Mouse (Mus musculus): Measurements from ENCODE around the gene Etv6. TPM values are rescaled to one million over a fixed set of nuclear protein-coding genes. Genes with fewer than 3 reads are reported as not detected.

Gene Etv6
- polyA plus RNA-seq, 1 experiment from 2014 or later, result 11.7 TPM

DNA sequence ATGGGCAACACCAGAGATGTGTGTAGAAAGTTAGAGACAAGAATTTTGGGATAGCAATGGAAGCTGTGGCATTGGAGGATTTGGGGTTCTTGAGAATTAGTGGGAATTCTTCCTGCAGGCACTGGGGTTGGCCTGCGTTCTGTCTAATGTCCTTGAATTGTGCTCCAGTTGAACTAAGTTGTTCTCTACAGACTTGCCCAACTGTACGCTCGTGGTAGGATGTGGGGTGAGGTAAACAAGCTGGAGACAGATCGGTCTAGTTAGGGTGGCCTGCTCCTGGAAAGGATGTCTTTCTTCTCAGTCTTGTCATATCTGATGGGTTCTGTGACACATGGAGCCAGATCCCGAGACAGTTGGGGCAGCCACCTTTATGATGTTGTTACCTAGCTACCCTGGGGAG lies 45.4 kb downstream of the Etv6 start:
- Histone ChIP-seq H3K27me3 (no peaks in the 10 kb centered on the region), H3K4me3 (no peak overlapping the region), H3K9me3 (no peaks in the 10 kb centered on the region), H3K4me2 (no peak overlapping the region), H3K4me1 (no peaks in the 10 kb centered on the region), H3K9ac (no peak overlapping the region), H3K27ac (no peak overlapping the region), H3K36me3 (no peaks in the 10 kb centered on the region)
- WGBS, result 94% methylated on average over 5 of the region's 5 CpGs
- ATAC-seq (ENCODE audit: insufficient number of reproducible peaks, low FRiP score, low TSS enrichment, low read depth), result no peak

GRCm38 (mm10) chr6:134082229-134082920 lies 46.9 kb downstream of the Etv6 start:
- H3K4me3 ChIP-seq, result no peak overlapping the region
- 0 out of 2 replicates have a peak, but pooled peaks cover 3% of the 10 kb centered on the region for H3K4me1 ChIP-seq
- H3K9me3 ChIP-seq, result no peaks in the 10 kb centered on the region
- no peak overlapping the region for H3K27ac ChIP-seq
- H3K27me3 ChIP-seq, result no peaks in the 10 kb centered on the region
- no peak overlapping the region for H3K4me2 ChIP-seq
- ATAC-seq (ENCODE audit: insufficient number of reproducible peaks, low FRiP score, low TSS enrichment, low read depth), result no peak
- WGBS, result 92% methylated on average over 15 of the region's 15 CpGs
- no peak overlapping the region for H3K9ac ChIP-seq
- H3K36me3 ChIP-seq, result no peaks in the 10 kb centered on the region

DNA sequence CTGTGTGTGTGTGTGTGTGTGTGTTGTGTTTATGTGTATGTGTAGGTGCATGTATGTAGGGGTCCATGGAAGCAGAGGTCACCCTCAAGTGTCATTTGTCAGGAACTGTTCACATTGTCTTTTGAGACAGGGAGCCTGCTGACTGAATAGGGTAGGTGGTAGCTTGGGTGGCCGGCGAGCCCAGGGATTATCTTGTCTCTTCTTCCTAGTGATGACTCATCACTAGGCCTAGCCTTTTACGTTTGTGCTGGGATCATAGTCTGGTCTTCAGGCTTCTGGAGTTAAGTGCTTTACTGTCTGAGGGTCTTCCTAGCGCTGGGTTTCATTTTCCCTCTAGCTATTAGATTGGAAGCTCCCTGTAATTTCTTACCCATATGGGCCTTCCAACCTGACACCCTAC lies 47.9 kb downstream of the Etv6 start:
- no peak for ATAC-seq (ENCODE audit: insufficient number of reproducible peaks, low FRiP score, low TSS enrichment, low read depth)
- no peaks in the 10 kb centered on the region for H3K9me3 ChIP-seq
- H3K4me2 ChIP-seq, result no peak overlapping the region
- no peak overlapping the region for H3K9ac ChIP-seq
- H3K27ac ChIP-seq, result no peak overlapping the region
- H3K4me1 ChIP-seq, result 0 out of 2 replicates have a peak, but pooled peaks cover 3% of the 10 kb centered on the region
- no peaks in the 10 kb centered on the region for H3K36me3 ChIP-seq
- H3K27me3 ChIP-seq, result no peaks in the 10 kb centered on the region
- H3K4me3 ChIP-seq, result no peak overlapping the region
- WGBS, result 79% methylated on average over 4 of the region's 4 CpGs

GRCm38 (mm10) chr6:134086351-134086750 lies 50.9 kb downstream of the Etv6 start:
- Histone ChIP-seq H3K27ac (no peak overlapping the region), H3K9ac (no peak overlapping the region), H3K4me3 (no peak overlapping the region), H3K27me3 (no peaks in the 10 kb centered on the region), H3K4me1 (peaks cover 12% of the 10 kb centered on the region), H3K36me3 (no peaks in the 10 kb centered on the region), H3K9me3 (no peaks in the 10 kb centered on the region), H3K4me2 (no peak overlapping the region)
- 55% methylated on average over 7 of the region's 7 CpGs for WGBS
- ATAC-seq (ENCODE audit: insufficient number of reproducible peaks, low FRiP score, low TSS enrichment, low read depth), result no peak

- 81% methylated on average over 4 of the region's 4 CpGs for WGBS
- H3K4me3 ChIP-seq, result no peak overlapping the region
These were observed 52.2 kb downstream of the Etv6 start for GRCm38 (mm10) chr6:134087709-134088108.

GRCm38 (mm10) chr6:134089671-134090377 lies 54.3 kb downstream of the Etv6 start:
- ATAC-seq (ENCODE audit: insufficient number of reproducible peaks, low FRiP score, low TSS enrichment, low read depth), result no peak
- Histone ChIP-seq H3K36me3 (0 out of 2 replicates have a peak, but pooled peaks cover 4% of the 10 kb centered on the region), H3K4me3 (no peak overlapping the region), H3K4me1 (peaks cover 14% of the 10 kb centered on the region), H3K9me3 (no peaks in the 10 kb centered on the region), H3K4me2 (no peak overlapping the region), H3K27me3 (no peaks in the 10 kb centered on the region), H3K27ac (no peak overlapping the region), H3K9ac (no peak overlapping the region)
- WGBS, result 66% methylated on average over 7 of the region's 7 CpGs

More at GRCm38 (mm10) chr6:134087709-134088108, 52.2 kb downstream of the Etv6 start:
- H3K4me2 ChIP-seq, result no peak overlapping the region
- H3K36me3 ChIP-seq, result no peaks in the 10 kb centered on the region
- no peak overlapping the region for H3K27ac ChIP-seq
- no peak for ATAC-seq (ENCODE audit: insufficient number of reproducible peaks, low FRiP score, low TSS enrichment, low read depth)
- H3K27me3 ChIP-seq, result no peaks in the 10 kb centered on the region
- H3K9me3 ChIP-seq, result no peaks in the 10 kb centered on the region
- peaks cover 14% of the 10 kb centered on the region for H3K4me1 ChIP-seq
- no peak overlapping the region for H3K9ac ChIP-seq

DNA sequence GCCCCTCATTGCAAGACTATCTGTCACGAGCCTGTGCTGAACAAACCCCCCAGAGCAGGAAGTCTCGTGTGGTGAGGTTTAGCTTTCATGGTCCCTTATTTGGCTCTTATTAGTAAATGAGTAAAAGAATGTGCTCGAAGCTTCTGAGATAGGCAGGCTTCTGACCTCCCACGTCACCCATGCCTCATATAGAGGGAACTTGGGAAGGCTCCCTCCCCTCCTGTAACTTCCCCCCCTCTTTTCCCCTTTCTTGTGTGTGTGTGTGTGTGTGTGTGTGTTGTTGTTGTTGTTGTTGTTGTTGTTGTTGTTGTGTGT lies 54.8 kb downstream of the Etv6 start:
- no peak for ATAC-seq (ENCODE audit: insufficient number of reproducible peaks, low FRiP score, low TSS enrichment, low read depth)
- WGBS, result 71% methylated on average over 4 of the region's 4 CpGs
- H3K4me2 ChIP-seq, result no peak overlapping the region
- H3K4me1 ChIP-seq, result peaks cover 15% of the 10 kb centered on the region
- H3K9ac ChIP-seq, result no peak overlapping the region
- H3K9me3 ChIP-seq, result no peaks in the 10 kb centered on the region
- no peak overlapping the region for H3K4me3 ChIP-seq
- H3K27me3 ChIP-seq, result no peaks in the 10 kb centered on the region
- H3K36me3 ChIP-seq, result 0 out of 2 replicates have a peak, but pooled peaks cover 4% of the 10 kb centered on the region
- H3K27ac ChIP-seq, result no peak overlapping the region

GRCm38 (mm10) chr6:134090875-134091274 lies 55.4 kb downstream of the Etv6 start:
- H3K27ac ChIP-seq, result no peak overlapping the region; the same call in 1 of the 2 replicates
- no peak overlapping the region for H3K4me2 ChIP-seq
- H3K4me3 ChIP-seq, result no peak overlapping the region
- no peak for ATAC-seq (ENCODE audit: insufficient number of reproducible peaks, low FRiP score, low TSS enrichment, low read depth)
- no peak overlapping the region for H3K9ac ChIP-seq
- H3K4me1 ChIP-seq, result peaks cover 19% of the 10 kb centered on the region
- no peaks in the 10 kb centered on the region for H3K9me3 ChIP-seq
- H3K36me3 ChIP-seq, result 0 out of 2 replicates have a peak, but pooled peaks cover 4% of the 10 kb centered on the region
- 90% methylated on average over 4 of the region's 4 CpGs for WGBS
- H3K27me3 ChIP-seq, result no peaks in the 10 kb centered on the region

- Histone ChIP-seq H3K4me2 (no peak overlapping the region), H3K4me3 (no peak overlapping the region), H3K36me3 (0 out of 2 replicates have a peak, but pooled peaks cover 4% of the 10 kb centered on the region), H3K4me1 (peaks cover 18% of the 10 kb centered on the region), H3K9me3 (no peaks in the 10 kb centered on the region), H3K9ac (no peak overlapping the region), H3K27me3 (no peaks in the 10 kb centered on the region), H3K27ac (no peak overlapping the region; the same call in 1 of the 2 replicates)
- WGBS, result 55% methylated on average over 8 of the region's 8 CpGs
- no peak for ATAC-seq (ENCODE audit: insufficient number of reproducible peaks, low FRiP score, low TSS enrichment, low read depth)
These were observed 55.9 kb downstream of the Etv6 start for GRCm38 (mm10) chr6:134091398-134091801.

GRCm38 (mm10) chr6:134094066-134094465 lies 58.6 kb downstream of the Etv6 start:
- 86% methylated on average over 5 of the region's 5 CpGs for WGBS
- Histone ChIP-seq H3K4me2 (no peak overlapping the region), H3K9ac (no peak overlapping the region), H3K27me3 (no peaks in the 10 kb centered on the region), H3K4me3 (no peak overlapping the region), H3K27ac (no peak overlapping the region), H3K4me1 (peaks cover 16% of the 10 kb centered on the region), H3K36me3 (0 out of 2 replicates have a peak, but pooled peaks cover 4% of the 10 kb centered on the region), H3K9me3 (no peaks in the 10 kb centered on the region)
- no peak for ATAC-seq (ENCODE audit: insufficient number of reproducible peaks, low FRiP score, low TSS enrichment, low read depth)

DNA sequence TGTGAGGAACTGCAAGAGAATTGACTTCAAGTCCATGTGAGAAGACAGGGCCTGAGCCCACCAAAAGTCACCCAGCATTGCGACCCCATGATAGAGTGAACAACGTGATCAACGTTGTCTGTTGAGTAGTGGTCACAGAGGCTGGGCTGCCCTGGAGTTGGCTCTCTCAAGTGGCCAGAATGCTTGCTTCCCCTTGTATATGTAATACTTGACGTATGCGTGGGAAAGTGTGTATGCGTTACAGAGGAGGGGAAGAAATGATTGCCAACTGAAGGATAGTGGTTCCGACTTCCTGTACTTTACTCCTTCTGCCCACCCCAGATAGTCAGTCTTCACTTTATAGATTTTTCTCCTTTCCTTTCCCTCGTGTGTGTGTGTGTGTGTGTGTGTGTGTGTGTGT lies 59.1 kb downstream of the Etv6 start:
- Histone ChIP-seq H3K4me2 (no peak overlapping the region), H3K9ac (no peak overlapping the region), H3K36me3 (0 out of 2 replicates have a peak, but pooled peaks cover 4% of the 10 kb centered on the region), H3K27me3 (no peaks in the 10 kb centered on the region), H3K9me3 (no peaks in the 10 kb centered on the region), H3K27ac (no peak overlapping the region), H3K4me3 (no peak overlapping the region), H3K4me1 (peaks cover 14% of the 10 kb centered on the region)
- 85% methylated on average over 7 of the region's 8 CpGs for WGBS
- ATAC-seq (ENCODE audit: insufficient number of reproducible peaks, low FRiP score, low TSS enrichment, low read depth), result no peak

DNA sequence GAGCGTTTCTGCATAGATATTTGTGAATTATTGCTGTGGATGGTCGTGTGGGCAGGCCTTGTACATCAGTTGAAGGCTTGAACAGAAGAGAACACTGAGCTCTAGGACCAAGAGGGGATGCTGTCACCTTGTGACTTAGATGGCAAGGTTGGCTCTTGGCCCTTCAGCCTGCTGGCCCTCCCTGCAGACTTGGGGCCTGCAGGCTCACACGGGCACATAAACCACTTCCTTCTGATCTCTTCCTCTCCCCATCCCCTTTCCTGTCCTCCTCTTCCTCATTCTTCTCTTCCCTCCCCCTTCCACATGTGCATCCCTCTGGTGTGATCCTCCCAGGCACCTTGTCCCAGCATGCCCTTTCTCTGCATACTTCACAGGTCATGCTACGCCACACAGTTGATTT lies 60.1 kb downstream of the Etv6 start:
- no peak overlapping the region for H3K4me3 ChIP-seq

More for the DNA sequence above, 60.1 kb downstream of the Etv6 start:
- H3K4me2 ChIP-seq, result no peak overlapping the region
- no peaks in the 10 kb centered on the region for H3K9me3 ChIP-seq
- no peak overlapping the region for H3K9ac ChIP-seq
- WGBS, result 67% methylated on average over 4 of the region's 4 CpGs
- H3K27me3 ChIP-seq, result no peaks in the 10 kb centered on the region
- H3K4me1 ChIP-seq, result peaks cover 10% of the 10 kb centered on the region
- H3K27ac ChIP-seq, result no peak overlapping the region
- ATAC-seq (ENCODE audit: insufficient number of reproducible peaks, low FRiP score, low TSS enrichment, low read depth), result no peak
- 0 out of 2 replicates have a peak, but pooled peaks cover 4% of the 10 kb centered on the region for H3K36me3 ChIP-seq
